Mouse (Mus musculus) liver, postnatal 0 days (tissue): ENCODE measurements around the gene Klhdc4.

Experiments
- CTCF ChIP-seq: sonication (generic); IDR thresholded peaks from 2 replicates; pipeline ENCODE4 v1.5.1; 2016; ENCODE audit warnings: antibody characterized with exemption, low read depth
- EP300 ChIP-seq: IDR thresholded peaks from 2 replicates; pipeline ENCODE4 v1.6.1; 2016; ENCODE audit warnings: antibody characterized with exemption, low read depth, mild to moderate bottlenecking

- TF ChIP-seq CTCF (no peak), EP300 (no peak)
Observed at GRCm38 (mm10) chr8:121828376-121829023, 869 bp downstream of the Klhdc4 start.
